Mouse (Mus musculus): ENCODE results near the gene Nckap5l. TPM values are rescaled to one million over a fixed set of nuclear protein-coding genes. Genes with fewer than 3 reads are reported as not detected.

The Nckap5l gene
- total and polyA plus RNA-seq, 3 experiments: 0.75 to 6.6 (median 0.89) TPM

DNA sequence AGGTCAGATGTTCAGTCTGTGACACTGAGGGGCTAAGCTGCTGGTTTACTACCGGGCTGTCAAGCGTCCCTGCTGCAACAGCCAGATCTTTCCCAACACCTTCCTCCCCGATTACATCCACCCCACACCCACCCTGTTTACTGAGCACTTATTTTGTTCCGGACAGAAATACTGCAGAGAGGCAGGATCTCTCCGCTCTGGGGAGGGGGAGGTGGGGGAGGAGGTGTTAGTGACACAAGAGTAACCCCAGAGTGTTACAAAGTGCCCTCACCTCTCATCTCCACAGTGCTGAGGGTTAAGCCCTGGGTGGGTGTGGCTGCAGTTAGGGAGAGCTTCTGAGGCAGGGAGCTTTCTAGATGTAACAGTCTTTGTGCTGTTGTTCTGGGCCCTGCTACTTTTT lies 42.8 kb upstream of the Nckap5l start:
- H3K4me2 ChIP-seq (ENCODE audit: insufficient read depth, low read depth, poor library complexity, severe bottlenecking): no peak overlapping the region
- no peaks in the 10 kb centered on the region for H3K79me2 ChIP-seq (replicated peaks; ENCODE audit: control insufficient read depth, extremely low read depth, insufficient read depth, poor library complexity, severe bottlenecking)
- no peak for DNase-seq (ENCODE audit: extremely low read depth)
- dilution Hi-C loops (cut with MboI; ENCODE audit: extremely low pct_ligation_motif_present, extremely low pct_unique_long_range_greater_than_20kb, low sequenced_read_pairs): no loop called here
- no peaks in the 10 kb centered on the region for H3K36me3 ChIP-seq (replicated peaks in 1 of 2; ENCODE audit: control insufficient read depth in 1 of 2, insufficient read depth in 1 of 2, low read length in 1 of 2)
- H3K9me3 ChIP-seq (replicated peaks; ENCODE audit: low read length): no peaks in the 10 kb centered on the region
- no peak for TF ChIP-seq SIN3A (IDR thresholded peaks at IDR 0.05; ENCODE audit: low read length)
- no peak for TF ChIP-seq CHD1 (IDR thresholded peaks at IDR 0.05; ENCODE audit: low read depth, low read length)
- no peak for TF ChIP-seq JUN (IDR thresholded peaks at IDR 0.05; ENCODE audit: insufficient read depth, low read depth, low read length)
- TF ChIP-seq KAT2A (IDR thresholded peaks at IDR 0.05; ENCODE audit: insufficient replicate concordance, low read length): no peak
- TF ChIP-seq GABPA (IDR thresholded peaks at IDR 0.05; ENCODE audit: insufficient replicate concordance, low read depth, low read length): no peak
- no peak for TF ChIP-seq TCF12 (IDR thresholded peaks at IDR 0.05; ENCODE audit: low read depth, low read length)
- H3K4me1 ChIP-seq (ENCODE audit: control insufficient read depth in 1 of 2, insufficient read depth in 2 of 2): peaks cover 17 to 41% of the 10 kb centered on the region in 2 experiments
- H3K4me3 ChIP-seq (replicated peaks in 1 of 3; ENCODE audit: low read depth in 2 of 3, low read length in 2 of 3, poor library complexity in 1 of 3): no peak overlapping the region
- peaks cover 72% of the 10 kb centered on the region for H3K27me3 ChIP-seq (replicated peaks)
- in situ Hi-C loops (cut with MboI; ENCODE audit: low pct_ligation_motif_present, low pct_unique_long_range_greater_than_20kb, low sequenced_read_pairs): loop anchor here (5.0 kb wide), 1 partner anchor 172 kb away; the partner anchor contains the start of gene Asic1
- no peak overlapping the region for H3K9ac ChIP-seq (ENCODE audit: insufficient read depth, low read depth)
- H3K27ac ChIP-seq (ENCODE audit: insufficient read depth, low read depth): no peak overlapping the region

DNA sequence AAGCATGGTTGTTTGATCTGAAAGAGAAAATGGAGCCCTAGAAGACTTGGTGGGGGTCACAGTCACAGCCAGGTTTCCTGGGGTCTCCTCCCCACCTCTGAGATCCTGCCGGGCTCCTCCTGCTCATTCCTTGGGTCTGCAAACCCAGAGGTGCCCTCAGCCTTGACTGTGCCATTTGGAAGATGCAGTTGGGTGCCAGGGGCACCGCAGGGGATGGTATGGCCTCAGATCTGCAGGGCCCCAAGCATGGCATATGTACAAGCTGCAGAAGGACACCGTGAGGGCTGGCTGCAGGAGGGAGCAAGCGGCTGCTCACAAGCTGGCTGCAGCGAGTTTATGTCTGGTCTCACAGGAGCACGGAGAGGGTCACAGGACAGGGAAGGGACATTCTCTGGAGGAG lies 42.2 kb upstream of the Nckap5l start:
- dilution Hi-C loops (cut with MboI; ENCODE audit: extremely low pct_ligation_motif_present, extremely low pct_unique_long_range_greater_than_20kb, low sequenced_read_pairs) (no loop called here), in situ Hi-C loops (cut with MboI; ENCODE audit: low pct_ligation_motif_present, low pct_unique_long_range_greater_than_20kb, low sequenced_read_pairs) (loop anchor here (5.0 kb wide), 2 partner anchors 98 to 173 kb away; partner anchors contain the start of gene Asic1)
- H3K36me3 ChIP-seq (replicated peaks in 1 of 2; ENCODE audit: control insufficient read depth in 1 of 2, insufficient read depth in 1 of 2, low read length in 1 of 2): no peaks in the 10 kb centered on the region
- no peak overlapping the region for H3K9ac ChIP-seq (ENCODE audit: insufficient read depth, low read depth)
- no peak overlapping the region for H3K27ac ChIP-seq (ENCODE audit: insufficient read depth, low read depth)
- TF ChIP-seq POLR2AphosphoS2 (IDR thresholded peaks at IDR 0.05; ENCODE audit: low read depth, low read length): no peak
- TF ChIP-seq JUN (IDR thresholded peaks at IDR 0.05; ENCODE audit: insufficient read depth, low read depth, low read length): no peak
- TF ChIP-seq ZKSCAN1 (IDR thresholded peaks at IDR 0.05; ENCODE audit: borderline replicate concordance, low read depth, low read length): no peak
- no peak for TF ChIP-seq MYC (IDR thresholded peaks at IDR 0.05; ENCODE audit: low read depth, low read length)
- TF ChIP-seq RAD21 (IDR thresholded peaks at IDR 0.05; ENCODE audit: low read depth, low read length): no peak
- TF ChIP-seq MAZ (IDR thresholded peaks at IDR 0.05; ENCODE audit: low read depth, low read length): no peak
- TF ChIP-seq KAT2A (IDR thresholded peaks at IDR 0.05; ENCODE audit: insufficient replicate concordance, low read length): no peak
- TF ChIP-seq MAX (IDR thresholded peaks at IDR 0.05; ENCODE audit: low read length): no peak
- TF ChIP-seq ZNF384 (IDR thresholded peaks at IDR 0.05; ENCODE audit: low read depth, low read length): no peak
- no peak for TF ChIP-seq JUND (conservative IDR thresholded peaks at IDR 0.05; ENCODE audit: low read depth, low read length)
- no peak for TF ChIP-seq PAX5 (IDR thresholded peaks at IDR 0.05; ENCODE audit: low read length)
- no peak for TF ChIP-seq NELFE (IDR thresholded peaks at IDR 0.05; ENCODE audit: low read depth, low read length)
- TF ChIP-seq UBTF (IDR thresholded peaks at IDR 0.05; ENCODE audit: low read depth, low read length): no peak
- TF ChIP-seq ETS1 (conservative IDR thresholded peaks at IDR 0.05; ENCODE audit: low read depth, low read length): no peak
- TF ChIP-seq MXI1 (IDR thresholded peaks at IDR 0.05; ENCODE audit: low read depth, low read length): no peak
- TF ChIP-seq MEF2A (IDR thresholded peaks at IDR 0.05; ENCODE audit: borderline replicate concordance, low read depth, low read length): no peak
- peaks cover 68% of the 10 kb centered on the region for H3K27me3 ChIP-seq (replicated peaks)
- no peak overlapping the region for H3K4me2 ChIP-seq (ENCODE audit: insufficient read depth, low read depth, poor library complexity, severe bottlenecking)
- H3K4me3 ChIP-seq (replicated peaks in 1 of 3; ENCODE audit: low read depth in 2 of 3, low read length in 2 of 3, poor library complexity in 1 of 3): no peak overlapping the region
- peaks cover 17 to 44% of the 10 kb centered on the region in 2 experiments for H3K4me1 ChIP-seq (ENCODE audit: control insufficient read depth in 1 of 2, insufficient read depth in 2 of 2)
- H3K79me2 ChIP-seq (replicated peaks; ENCODE audit: control insufficient read depth, extremely low read depth, insufficient read depth, poor library complexity, severe bottlenecking): no peaks in the 10 kb centered on the region
- no peak for DNase-seq (ENCODE audit: extremely low read depth)
- no peaks in the 10 kb centered on the region for H3K9me3 ChIP-seq (replicated peaks; ENCODE audit: low read length)
